Mouse (Mus musculus): Measurements from ENCODE around the gene Hrc.

Hrc gene

DNA sequence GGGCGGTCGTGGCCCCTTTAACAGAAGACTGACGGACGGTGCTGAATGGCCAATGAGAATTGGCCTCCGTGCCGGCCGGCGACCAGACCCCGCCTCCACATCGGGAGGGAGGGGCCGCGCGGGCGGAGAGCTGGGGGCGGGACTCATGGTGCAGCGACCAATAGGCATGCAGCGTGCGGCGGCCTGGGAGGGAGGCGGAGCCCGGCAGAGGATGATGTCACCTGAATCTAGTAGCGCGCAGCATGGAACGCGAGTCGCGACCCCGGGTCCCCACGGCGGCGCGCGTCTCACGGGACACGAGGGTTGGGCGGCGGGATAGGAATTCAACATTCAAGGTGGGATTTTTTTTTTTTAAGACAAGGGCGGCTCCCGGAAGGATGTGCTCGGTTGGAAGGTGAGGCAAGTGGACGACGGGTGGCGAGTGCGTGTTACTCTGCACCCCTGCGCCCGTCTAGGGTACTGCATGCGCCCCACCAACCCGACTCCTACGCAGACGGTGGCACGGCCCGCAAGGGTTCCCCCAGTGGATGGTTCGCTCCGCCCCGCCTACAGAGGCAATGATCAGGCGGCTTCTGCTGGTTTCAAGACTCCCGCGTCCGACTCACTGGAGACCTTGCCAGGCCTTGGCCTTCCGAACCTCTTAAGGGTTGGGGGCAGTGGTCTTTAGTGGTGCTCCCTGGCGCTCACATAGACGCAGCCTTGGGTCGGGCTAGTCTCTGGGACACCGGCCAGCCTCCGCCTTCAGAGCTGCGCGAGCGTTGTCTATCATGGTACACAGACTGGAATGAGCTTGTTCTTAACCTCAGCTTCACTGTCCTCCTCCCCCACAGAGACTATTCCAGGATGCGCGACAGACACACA is 32.2 kb downstream of the Hrc start:
- DNase-seq, result peak; percentile 100

DNA sequence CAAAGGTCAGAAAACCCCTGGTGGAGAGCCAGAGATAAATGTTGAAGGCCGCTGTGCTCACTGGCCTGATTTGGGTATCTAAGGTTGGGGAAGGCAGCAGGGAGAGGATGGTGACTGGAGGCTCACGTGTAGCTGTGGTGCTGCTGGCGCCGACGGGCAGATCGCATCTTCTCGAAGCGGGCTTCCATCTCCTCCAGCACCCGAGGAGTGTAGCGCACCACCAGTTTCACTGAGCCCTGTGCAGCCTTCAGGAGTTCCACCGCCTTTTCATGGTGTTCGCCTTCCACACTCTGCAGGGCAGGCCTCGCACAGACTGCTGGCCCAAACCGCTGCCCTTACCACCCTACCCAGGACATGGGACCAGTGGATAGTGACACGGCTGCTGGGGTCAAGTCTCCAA is 33.1 kb downstream of the Hrc start:
- no peak for DNase-seq

DNA sequence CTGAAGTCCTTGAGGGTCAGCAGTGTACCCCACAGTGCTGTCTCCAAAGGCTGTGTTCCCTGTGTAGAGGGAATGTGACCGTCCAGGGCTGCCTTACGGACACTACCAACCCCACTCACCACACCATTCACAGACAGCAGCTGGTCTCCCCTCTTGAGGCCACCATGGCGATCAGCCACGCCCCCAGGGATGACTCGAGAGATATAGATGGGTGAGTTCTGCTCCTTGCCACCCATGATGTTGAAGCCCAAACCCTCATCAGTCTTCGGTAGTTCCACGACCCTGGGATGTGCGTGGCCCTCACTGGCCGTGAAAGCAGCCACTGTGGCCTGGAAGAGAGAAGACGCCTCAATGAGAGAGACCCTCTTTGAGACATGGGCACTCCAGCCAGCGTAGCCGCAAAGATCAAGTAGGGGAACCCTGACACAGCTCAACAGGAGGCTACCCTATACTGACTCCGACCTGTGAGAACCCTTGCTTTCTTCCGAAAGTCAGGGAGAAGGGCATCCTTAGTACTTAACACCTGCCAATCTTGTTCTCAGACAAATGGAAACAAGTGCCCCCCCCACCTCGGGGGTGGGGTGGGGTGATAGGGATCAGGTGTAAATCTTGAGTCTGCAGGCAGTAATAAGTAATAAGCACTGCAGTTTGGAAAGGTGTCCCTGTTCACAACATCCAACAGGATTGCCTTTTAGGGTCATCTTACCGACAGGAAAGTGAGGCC is 34.1 kb downstream of the Hrc start:
- no peak for DNase-seq

DNA sequence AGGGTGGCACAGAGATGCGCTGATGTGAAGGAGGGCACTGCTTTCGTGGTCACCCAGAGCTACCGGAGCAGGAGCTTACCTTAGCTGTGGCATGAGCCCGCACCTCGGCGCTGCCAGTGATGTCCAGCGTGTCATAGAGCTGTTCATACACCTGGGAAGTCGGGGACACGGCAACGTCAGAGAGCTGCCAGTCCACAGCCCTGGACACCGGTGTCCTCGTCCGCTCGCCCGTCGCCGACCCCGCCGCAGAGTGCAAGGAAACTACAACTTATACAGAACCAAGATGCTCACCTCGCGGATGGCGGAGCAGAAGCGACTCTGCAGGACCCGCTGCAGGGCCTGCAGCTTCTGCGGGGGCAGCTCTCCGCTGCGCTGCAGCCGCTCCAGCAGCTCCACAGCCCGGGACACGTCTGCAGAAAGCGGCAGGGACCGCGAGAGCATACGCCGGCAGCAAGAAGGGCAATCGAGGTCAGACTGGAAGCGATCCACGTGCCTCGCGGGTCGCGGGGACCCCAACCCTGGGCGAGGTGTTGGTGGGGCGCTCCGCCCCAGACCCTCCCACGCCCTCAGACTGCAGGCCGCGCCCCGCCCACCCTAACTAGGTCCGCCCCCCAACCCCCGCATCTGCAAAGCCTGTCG is 34.9 kb downstream of the Hrc start:
- DNase-seq, result peak; percentile 92

DNA sequence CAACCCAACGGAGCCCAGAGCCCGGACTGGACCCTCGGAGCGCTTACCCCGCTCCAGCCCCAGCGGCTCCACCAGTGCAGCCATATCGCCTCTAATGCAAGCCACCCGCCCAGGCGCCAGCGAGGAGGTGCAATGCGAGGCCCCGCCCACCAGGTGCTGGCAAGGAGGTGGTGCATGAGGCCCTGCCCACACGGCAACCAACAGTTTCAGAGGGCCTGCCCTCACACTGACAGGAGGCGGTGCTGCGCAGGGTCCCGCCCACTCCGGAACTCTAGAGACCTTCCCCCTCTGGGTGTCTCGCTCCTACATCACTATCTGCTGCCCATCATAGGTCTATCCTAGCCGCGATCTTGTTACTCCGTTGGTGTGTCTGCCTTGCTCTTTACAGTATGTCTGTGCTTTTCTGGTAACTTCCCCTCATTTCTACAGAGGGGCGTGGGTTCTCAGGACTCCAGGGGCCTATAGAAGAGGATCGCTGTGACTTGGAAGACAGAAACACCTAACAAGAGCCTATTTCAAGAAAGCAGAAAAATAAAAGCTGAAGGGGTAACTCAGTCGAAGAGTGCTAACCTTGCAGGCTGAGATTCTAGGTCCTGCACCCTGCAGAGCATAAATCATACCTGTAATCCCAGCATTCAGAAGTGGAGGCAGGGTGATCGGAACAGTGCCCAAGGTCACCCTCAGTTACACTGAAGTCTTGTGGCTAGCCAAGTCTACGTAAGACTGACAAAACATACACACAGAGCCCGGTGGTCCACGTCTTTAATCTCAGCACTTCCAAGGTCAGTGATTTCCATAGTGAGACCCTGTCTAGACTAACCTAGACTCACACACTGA is 35.6 kb downstream of the Hrc start, which contains the start of gene Lin7b:
Lin7b (minus strand) TSS at position 109 of the 837 bp plus-strand sequence.
- peak; percentile 98 for DNase-seq

DNA sequence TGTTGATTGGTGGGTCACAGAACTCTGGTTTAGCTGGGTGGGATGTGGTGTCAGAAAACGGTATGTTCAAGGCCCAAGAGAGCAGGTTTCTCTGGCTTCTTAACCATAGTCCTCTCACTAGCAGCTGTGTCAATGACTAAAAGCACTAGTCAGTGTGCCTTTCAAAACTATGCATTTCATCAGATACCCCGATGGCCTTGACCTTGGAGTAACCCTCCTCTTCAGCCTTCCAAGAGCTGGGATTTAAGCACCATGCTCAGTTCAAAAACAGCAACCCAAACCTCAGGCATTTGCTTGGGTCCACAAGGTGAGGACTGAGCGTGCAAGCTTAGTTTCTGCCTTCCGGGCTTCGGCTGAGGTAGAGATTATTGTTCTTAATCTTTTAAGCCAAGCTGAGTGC is 37.3 kb downstream of the Hrc start:
- DNase-seq, result no peak

DNA sequence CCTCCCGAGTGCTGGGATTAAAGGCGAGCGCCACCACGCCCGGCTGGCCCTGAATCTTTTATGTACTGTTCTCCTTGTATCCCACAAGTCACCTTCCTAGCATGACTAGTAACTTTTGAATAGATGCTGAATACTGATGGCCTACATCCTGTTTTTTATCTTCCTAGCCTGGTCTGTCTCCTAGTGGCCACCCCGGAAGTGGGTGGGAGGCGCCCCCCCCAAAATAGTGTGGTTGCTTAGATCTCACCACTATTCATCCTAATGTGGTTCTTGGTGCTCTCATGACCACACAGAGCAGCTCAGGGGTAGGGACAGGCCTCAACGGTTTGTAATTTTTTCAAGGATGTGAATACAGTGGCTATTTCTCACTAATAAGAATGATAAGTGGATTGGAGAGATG is 39.5 kb downstream of the Hrc start:
- DNase-seq, result no peak

DNA sequence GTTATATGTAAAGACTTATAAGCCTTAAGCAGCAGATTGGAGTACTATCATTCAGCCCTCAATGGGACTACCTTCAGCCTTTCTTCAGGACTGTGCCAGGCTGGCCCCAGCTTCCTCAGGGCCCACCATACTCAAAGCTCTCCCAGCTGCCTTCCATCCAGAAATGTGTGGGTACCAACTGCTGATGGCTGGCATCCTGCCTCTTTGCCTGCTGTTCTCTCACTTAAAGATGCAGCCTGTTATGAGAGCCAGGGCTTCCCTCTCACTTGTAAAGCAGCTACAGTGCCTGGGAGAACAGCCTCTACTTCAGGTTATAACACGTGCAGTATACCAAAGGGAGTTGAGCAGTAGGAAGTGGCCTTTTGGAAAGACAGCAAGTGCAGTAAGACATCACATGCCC is 41.0 kb downstream of the Hrc start:
- no peak for DNase-seq

DNA sequence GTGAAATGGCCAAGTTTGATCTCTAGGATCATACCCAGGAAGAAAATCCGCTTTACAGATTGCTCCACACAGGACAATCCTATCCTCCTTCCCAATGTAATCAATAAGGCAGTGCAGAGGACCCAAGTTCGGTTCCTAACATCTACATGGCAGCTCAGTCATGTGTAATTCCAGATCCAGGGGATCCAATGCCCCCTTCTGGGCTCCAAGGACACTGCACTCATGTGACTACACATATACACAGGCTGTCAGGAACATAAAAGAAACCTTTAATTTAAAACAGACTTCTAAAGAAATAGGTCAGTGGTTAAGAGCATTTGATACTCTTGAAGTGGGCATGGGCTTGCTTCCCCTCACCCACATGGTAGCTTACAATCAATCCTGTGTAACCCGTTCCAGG is 51.0 kb downstream of the Hrc start:
- DNase-seq, result no peak

Data from heart, adult 11 months (tissue).